Mouse (Mus musculus) gastrocnemius, adult 2 months (tissue): ENCODE results near the gene Scpep1. TPM values are rescaled to one million over a fixed set of nuclear protein-coding genes. Genes with fewer than 3 reads are reported as not detected.

ENCODE experiments used
- DNase-seq: peaks from one replicate; pipeline ENCODE4 v3.0.0; 2022
- H3K27ac ChIP-seq: fragments of 200-600 bp; 2 replicates; pipeline ENCODE4 v1.8.1; 2022; ENCODE audit warnings: mild to moderate bottlenecking
- H3K4me3 ChIP-seq: fragments of 200-600 bp; 2 replicates; pipeline ENCODE4 v1.8.1; 2022; ENCODE audit warnings: mild to moderate bottlenecking, moderate library complexity
- CTCF ChIP-seq: fragments of 200-600 bp; IDR thresholded peaks from 2 replicates; pipeline ENCODE4 v1.8.1; 2022; ENCODE audit warnings: antibody characterized with exemption, mild to moderate bottlenecking, moderate library complexity
- intact Hi-C: fragments of 180-260 bp; cut with DNase I; formaldehyde crosslinking; loops from one replicate; pipeline ENCODE4 v1.15.1; 2025
- total RNA-seq, 2 experiments: library from RNA; stranded (reverse); gene quantifications; 2 replicates each; pipeline ENCODE4 v1.2.3; 2021

Gene Scpep1
- total RNA-seq, 2 experiments from 2014 or later: 6.1 to 11.2 TPM

- DNase-seq: no peak
- intact Hi-C loops: no loop called here
- no peak overlapping the region for H3K27ac ChIP-seq
- TF ChIP-seq CTCF: no peak
- H3K4me3 ChIP-seq: no peak overlapping the region
Measured at GRCm38 (mm10) chr11:88878011-88878410, 77.3 kb downstream of the Scpep1 start.

Other genes with a start within 250 kb of the Scpep1 start
- gene Msi2, start 237.0 kb downstream of the Scpep1 start, total RNA-seq: 100 to 1,000 TPM; 169 to 193 TPM
- gene Akap1, start 90.9 kb downstream of the Scpep1 start, total RNA-seq: 10 to 100 TPM; 62.5 to 93.2 TPM
- gene Elobl, start 11.5 kb upstream of the Scpep1 start, total RNA-seq: not detected
- gene Coil, start 14.8 kb upstream of the Scpep1 start, total RNA-seq: 1 to 10 TPM; 3.8 to 4.6 TPM
- 1 to 10 TPM; 5.9 to 9.0 TPM for gene Trim25, start 43.9 kb upstream of the Scpep1 start, total RNA-seq
- 1 to 10 TPM; 3.4 to 3.7 TPM for gene Dgke, start 111.4 kb upstream of the Scpep1 start, total RNA-seq
- gene Gm525, start 118.4 kb upstream of the Scpep1 start, total RNA-seq: not detected